Mouse (Mus musculus) embryo, embryonic 11.5 days (tissue): ENCODE measurements at regions not wholly inside any gene's neighbourhood (a gene's known extent, or its start where the extent isn't known, plus 50 kb on each side); places are given as distances from the start of the nearest gene placed in this dataset.

ENCODE experiments used
- DNase-seq: peaks from one replicate; pipeline ENCODE4 v3.0.0-alpha.2; 2012; ENCODE audit warnings: low read depth, low spot score

DNA sequence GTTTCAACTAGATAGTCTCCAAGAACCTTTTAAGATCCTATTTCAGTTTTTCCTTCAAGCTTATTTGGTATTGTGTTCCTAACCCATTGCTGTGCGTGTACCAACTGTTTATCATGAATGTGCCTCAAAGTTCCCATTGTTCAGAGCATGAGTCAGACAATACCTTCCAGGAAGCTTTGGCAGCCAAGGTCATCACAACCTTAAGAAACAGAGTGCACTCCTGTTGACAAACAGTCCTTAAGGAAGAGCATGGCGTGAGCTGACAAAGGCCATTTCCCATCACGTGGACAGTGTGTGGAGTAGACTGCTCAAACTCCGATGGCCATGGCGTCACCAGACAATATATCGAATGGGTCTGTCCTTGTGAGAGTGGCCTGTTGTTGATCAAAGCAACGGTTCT, 96.9 kb upstream of the Zfp703 start:
- no peak for DNase-seq

DNA sequence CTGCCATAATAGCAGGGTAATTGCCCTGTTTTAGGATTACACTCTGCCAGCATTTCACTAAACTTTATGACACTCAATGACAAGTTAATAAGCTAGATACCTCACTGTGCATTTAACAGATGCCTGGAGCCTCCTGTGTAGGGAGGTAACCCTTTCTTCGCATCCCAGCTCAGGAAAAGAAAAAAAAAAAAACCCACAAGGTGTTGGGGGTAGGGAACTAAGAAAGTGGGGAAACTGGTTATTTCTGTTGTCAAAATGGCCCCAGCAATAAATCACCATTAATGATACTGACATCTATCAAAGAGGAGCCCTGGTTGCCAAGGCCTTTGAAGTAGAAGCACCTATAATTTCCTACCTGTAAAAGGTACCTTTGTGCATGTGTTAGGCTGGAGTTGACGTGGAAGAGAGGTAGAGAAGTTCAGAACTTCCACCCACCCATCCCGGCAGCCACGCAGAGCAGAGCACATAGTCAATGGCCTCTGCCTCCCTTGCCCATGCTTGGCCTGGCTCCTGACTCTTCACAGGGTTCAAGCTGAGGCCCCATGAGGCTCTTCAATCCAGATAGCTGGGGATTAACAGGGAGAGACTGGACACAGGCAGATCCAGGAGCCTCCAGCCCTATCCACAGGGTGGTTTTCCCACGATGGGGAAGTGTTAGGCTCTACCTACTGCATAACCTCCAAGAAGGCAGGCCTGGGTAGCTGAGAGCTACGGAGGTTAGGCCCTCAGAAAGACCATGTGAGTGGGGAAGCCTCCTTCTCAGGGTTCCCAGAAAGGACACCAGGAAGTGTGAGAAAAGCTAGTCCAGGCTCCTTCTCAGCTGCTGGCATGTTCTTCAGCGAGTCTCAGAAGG, 95.6 kb upstream of the Zfp703 start:
- no peak for DNase-seq

DNA sequence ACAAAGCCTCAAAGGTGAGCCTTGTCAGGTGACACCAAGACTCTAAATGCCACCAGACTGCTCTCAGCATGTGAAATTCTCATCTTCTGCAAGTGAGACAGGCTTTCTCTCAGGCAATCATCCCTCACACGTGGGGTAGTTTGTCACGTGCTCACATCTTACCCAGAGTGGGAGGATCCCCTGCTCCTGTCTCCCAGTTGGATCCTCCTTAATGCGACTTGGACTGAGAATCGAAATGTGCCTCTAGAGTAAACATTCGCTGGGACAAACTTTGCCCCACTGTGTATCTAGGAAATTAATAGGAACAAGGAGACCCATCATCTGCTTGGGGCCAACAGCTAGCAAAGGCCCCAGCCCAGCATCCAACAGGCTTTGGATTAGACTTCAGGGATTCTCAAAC, 94.5 kb upstream of the Zfp703 start:
- no peak for DNase-seq

DNA sequence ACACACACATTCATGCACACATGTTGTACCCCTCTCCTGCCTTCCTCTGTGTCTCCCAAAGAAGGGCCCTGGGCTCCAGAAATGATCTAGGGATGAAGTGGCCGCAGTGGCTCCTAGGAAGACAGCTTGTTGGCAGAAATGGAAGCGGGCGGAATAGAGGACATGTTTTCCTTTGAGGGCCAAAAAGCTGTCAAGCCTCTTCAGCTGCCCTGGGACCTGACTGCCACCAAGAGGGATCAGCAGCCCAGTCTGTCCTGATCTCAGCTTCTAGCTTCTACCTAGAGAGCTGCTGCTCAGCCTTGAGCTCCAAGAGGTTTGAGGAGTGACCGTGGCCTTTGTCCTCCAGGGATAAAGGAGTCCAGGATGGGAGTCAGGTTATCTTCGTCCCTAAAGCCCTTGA, 93.8 kb upstream of the Zfp703 start:
- no peak for DNase-seq

DNA sequence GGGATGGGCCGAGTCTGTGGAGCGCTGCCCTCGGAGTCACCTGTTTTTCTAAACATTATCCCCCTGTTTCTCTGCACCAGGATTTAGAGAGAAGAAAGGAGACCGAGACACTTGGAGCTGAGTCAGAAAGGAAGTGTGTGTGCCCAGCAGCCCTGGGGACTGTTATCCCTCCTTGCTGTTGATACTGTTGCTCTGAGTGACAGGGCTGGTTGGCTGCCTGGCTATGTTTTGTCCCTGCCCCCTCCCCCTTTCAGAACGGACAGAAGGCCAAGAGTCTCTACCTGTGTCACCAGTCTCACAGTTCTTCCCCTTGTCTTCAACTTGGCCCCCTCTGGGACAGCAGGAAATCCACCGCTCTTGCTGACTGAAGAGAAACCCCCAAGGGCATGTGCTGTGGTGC, 93.4 kb upstream of the Zfp703 start:
- DNase-seq = no peak

DNA sequence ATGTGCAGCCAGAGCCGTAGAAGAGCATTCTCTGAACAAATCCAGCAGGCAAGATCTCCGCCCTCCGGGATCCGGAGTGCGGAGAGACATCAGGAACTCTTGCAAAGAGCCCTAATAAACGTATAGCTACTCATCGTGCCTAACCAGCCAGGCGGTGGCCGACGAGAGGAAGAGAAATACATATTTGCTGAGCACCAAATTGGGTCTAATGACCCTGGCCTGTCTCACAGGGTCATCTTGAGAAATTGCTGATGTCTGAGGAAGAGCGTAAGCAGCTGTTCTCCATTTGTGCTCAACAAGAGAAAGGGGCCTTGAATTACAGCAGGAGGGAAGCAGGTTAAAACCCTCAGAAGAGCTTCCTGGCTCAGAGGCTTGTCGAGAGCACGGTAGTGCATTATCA, 92.8 kb upstream of the Zfp703 start:
- no peak for DNase-seq

DNA sequence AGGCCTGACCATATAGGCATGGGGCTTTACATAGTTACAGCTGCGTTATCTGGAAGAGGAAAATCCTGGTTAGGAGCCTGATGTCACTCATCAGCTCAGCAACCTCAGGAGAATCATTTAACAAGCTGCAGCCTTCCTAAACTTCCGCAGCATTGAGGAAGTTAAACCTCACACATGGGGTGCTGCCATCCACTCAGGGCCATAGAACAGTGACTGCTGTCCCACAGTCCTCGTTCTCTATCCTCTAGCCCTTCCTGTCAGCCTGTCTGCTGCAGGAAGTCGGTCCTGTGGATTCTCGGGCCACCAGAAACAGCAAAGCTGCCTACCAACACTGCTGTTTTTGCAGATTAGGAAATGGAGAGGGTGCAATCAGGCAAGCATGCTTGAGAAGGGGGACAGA, 91.8 kb upstream of the Zfp703 start:
- no peak for DNase-seq

DNA sequence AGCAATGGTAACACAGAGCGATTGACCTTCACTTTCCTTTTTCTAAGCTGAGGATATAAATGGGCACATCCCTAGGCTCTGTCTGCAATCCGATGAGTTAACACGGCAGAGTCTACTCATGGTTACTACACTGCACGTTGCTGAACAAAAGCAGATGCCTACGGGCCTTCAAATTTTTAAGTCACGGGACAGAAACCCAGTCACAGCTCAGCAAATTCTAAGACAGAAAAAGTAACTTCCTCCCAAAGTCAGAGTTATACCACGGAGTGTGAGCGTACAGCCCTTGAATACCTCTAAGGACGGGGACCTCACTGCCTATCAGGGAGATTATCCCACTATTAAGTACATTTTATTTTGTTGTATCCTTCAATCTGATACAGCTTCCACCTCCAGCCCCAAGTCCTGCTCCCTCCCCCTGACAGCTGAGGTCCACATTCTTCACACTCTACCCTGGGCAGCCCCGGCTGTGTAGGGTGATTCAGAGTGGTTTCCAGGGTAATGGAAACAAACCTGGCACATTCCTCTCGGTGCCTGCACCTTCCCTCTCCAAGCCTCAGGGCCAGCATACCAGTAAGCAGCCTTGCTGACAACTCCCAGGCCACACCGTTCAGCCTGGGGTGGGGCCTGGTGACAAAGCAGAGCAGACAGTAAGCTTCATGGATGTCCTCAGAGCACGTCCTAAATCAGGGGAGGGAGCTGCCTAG, 90.2 kb upstream of the Zfp703 start:
- no peak for DNase-seq

DNA sequence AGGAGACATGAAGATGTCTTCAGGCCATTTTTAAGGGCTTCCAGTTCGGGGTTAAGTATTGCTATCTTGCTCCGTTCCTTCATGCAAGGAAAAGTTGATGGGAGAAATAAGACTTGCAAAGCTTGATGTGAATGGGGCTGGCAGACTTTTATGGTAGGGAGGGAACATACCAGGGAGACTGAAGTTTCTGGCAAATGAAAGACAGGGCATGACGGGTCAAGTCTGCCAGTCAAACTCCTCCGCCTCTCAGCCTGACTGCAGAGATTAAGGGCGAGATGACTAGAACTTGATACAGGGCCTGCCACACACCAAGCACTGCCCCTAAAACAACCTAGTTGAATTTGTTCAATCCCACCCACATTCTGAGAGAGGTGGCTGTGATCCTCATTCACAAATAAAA, 89.6 kb upstream of the Zfp703 start:
- DNase-seq = no peak

DNA sequence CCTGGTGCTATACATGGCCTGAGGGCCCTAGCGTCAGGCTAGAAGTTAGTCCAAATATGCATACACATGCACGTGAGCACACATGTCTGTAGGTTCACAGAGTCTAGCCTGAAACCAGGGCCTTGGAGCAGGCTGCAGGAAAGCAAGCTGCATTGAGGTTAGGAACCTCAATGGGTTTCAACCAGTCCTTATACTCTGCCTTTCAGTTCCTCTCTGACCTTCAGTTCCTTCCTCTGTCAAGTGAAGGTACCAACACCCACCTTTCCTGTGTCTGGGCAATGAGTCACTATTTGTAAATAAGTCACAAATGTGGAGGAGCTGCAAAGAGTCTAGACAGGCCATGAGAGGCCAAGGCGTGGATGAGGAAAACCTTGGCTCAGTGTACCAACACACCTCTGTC, 89.1 kb upstream of the Zfp703 start:
- DNase-seq = no peak

DNA sequence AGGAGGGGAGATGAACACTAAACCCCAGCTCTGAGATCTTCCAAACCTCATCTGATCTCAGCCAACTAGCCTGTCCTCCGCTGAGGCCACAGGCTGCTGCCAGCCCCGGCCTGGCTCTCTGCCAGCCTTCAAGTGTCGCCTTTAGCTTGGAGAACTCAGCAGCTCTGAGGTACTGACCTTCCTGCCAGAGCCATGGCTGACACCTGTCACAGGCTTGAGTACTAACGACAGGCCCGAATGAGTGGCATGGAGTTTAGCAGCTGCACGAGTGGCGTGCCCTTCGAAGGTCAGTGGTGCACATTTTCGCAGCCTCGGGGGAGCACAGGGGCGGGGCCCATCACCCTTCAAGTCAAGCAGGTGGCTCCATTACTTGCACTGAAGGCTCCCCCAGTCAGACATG, 85.2 kb upstream of the Zfp703 start:
- no peak for DNase-seq

DNA sequence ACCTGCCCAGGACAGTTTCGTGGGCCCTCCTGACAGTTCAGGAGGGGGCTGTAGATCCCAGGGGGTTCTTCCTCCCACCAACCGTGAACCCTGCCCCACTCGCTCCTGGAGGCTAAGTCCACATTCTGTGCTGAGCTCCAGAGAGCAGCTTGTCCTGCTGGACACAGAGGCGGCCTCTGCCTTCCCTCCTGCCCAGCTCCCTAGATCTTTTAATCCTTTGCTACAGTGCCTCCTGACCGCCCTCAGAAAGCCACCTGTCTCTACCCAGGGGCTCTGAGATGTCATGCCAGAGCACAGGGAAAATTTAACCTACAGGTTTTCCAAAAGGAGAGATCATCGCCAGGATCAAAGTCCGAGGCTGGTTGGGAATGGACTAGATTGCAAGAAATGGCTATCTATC, 84.7 kb upstream of the Zfp703 start:
- no peak for DNase-seq

DNA sequence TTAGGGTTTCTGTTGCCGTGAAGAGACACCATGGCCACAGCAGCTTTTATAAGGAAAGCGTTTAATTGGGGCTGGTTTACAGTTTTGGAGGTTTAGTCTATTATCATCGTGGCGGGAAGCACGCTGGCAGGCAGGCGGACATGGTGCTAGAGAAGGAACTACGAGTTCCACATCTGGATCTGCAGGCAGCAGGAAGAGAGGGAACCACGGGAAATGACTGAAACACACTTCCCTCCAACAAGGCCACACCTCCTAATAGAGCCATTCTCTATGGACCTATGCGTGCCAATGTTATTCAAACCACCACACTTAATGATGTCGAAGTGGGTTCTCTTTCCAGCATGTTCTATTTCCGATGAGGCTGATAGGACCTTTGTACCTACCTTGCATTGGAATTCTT, 81.3 kb upstream of the Zfp703 start:
- DNase-seq = no peak

DNA sequence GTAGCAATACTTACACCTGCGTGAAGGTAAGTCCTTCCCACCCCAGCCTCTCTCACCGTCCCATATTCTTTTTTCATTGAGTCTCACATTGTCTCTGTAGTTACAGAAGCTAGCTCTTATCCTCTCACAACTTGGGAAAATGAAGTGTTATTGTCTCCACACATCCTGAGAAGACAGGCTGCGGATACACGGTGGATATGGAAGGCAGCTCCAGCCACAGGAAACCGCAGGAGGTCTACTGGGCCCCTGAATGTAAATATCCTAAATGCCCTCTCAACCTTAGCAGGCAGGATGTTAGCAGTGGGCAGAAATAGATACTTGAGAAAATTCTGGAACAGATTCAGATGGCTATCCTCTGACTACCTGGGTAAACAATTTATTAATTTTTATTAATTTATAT, 73.8 kb upstream of the Zfp703 start:
- DNase-seq = no peak

DNA sequence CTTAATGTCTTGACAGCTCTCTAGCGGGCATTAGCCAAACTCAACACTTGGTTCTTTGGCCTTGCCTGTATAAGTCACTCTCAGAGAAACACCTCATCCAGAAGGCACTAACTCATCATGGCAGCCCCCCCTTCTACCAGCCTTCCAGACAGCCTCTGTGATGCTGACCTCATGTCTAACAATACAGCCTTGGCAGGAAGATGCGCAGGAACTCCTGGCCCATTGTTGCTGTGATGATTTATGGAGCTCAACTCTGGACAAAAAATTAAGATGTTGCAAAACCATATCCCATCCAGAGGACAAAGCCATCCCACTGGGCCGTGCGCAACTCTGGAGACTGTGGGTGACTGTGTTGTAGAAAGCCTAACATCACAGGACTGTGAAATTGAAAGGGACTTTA, 70.9 kb upstream of the Zfp703 start:
- DNase-seq = no peak

DNA sequence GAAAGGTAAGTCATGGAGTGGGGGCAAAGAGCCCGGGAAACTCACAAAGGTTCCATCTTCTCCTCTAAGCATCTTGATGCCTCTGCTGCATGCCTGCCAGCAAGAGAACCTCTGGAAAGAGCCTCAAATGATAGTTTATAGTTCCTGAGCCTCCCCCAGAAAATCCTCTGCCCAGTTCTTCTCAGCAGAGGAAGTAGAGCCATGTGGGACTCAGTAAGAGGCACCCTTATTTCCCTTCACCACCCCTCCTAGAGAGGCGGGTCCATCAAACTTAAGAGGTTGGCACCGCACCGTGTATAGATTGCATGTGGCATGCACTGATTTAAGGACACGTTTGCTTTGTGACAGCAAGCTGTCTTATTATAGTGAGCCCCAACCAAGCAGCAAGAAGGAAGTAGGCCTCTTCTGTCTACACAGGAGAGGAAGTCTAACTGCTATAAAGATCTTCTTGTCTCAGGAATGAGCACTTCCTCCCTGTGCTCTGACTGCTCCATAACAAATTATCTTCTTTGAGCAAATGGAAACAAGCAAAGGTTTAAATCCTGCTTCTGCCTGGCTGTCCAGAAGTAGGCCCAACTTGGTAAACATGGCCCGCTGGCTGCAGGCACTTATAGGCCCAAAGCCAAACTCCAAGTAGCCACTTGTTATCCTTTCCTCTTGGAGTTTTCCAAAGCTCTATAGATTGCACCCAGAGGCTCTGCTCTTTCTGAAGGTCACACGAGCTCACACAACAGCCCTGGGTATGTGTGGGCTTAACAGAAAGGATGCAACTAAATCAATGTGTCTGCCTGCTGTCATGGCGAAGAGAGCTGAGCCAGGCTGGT, 69.6 kb upstream of the Zfp703 start:
- no peak for DNase-seq

DNA sequence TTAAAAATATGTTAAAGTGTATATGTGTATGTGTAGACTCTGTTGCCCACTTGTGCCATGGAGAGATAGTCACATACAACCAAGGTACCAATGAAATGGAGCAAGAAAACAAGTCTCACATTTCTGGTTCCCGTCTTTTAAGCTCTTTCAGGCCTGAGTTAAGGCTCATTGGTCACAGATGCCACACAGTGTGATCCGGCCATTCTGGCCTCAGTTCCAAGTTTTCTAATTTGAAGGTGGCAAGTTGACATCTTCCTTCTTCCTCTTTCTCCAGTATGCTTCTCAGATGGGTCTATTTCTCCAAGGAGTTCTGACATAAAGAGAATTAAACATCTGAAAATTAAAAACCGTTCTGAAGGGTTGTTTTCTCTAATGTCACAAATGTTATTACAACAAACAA, 66.9 kb upstream of the Zfp703 start:
- no peak for DNase-seq

DNA sequence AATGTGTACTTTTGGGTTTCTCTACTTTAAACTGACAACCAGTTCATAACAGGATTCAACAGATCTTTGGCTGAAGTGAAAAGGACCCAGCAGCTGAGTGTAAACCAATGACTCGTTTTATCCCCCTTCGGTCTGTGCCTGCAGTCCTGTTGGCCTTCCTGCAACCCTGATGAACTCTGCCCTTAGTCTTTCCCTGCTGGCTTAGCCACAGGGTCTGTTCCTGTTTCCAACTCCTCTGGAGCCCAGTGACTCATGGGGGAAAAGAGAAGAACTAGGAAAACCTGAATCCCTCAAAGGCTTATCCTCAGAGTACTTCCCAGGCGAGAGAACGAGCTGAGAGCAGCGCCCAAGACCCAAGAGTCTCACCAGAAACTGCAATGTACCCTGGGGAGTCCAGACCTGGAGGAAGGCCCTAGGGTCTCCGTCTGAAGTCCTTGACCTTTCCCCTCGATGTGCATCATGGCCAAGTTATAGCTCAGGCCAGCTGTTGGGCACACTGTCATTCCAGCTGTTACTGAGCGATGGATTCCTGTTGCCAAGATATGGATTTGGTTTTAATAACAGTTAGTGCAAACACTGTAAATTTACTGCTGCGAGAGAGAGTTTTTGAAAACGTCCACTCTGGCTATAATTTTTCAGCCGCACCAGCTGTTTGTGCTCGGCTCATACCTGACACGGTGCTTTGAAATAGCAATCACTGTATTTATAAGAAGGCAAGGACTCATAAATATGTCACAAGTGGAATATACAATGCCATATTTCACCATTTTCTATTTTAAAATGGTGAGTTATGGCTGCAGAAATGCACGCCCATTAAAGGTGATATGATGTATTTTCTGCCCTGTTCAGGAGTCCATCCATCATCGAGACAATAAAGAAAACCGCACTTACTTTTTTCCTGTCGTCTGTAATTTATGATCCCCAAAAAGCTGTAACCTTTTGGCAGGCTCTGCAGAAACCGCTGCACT, 63.3 kb upstream of the Zfp703 start:
- peak; percentile 42 for DNase-seq

DNA sequence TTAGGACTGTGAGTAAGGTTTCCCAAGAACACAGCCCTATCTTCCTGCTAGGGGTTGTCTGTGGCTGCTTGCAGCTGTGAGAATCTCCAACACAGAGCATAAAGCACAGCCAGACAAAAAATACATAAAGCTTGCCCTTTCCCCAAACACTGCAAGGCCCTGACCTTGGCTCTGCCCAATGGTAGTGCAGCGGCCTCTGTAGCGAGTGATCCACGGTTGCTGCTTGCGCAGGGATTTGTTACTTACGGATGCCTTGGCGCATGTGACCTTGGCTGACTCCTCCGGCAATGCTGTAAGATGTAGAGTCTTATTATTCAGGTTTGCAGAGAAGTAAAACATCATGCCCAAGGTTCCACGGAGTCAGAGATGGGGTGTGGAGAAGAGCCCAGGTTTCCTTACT, 61.4 kb upstream of the Zfp703 start:
- DNase-seq = no peak

DNA sequence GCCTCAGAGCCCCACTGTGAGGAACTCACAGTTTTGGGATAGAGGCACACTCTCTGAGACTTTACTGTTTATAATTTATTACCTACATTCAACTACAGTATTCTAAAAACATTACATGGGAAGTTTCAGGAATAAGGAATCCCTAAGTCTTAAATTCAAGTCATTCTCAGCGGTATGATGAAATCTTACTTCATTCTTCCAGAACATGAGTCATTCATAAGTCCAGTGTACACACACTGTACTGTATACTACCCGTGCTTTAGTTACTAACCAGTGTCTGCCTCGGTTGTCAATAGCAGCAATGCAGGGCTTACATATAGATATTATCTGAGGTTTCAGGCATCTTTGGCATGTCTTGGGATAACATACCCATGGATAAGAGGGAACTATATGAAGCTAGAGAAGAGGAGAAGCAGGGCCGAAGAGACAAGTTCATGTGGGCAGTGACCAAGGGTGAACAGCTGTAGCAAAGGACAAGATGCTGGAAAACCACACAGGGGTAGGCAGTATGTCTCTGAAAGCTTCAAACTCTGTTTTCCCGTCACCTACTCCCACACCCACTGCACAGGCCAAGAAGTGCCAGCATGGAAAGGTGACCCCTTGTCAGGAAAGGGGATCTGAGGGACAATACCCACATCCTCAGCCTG, 55.5 kb upstream of the Zfp703 start:
- DNase-seq = no peak

DNA sequence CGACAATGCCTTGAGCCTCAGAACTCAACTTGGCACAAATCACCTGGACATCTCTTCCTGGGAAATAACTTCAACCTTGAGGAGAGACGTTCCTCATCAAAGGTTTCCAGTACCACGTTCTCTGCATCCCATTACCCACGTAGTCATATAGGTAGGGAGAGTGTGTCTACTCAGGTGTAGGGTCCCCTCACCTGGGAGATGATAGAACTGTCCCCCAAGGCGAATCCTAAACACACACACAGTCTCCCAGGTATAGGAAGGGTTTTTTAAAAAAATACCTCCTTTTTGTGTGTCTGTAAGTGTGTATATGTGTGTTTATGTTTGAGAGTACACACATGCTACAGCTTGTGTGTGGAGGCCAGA, 55.0 kb upstream of the Zfp703 start:
- DNase-seq = no peak
